Mouse (Mus musculus) testis, postnatal 10 days (tissue): ENCODE results near the gene Olfr785.
"Not testable (repeated sequence)": the region's sequence is repeated elsewhere in the genome, so short reads cannot be mapped to it uniquely, and the experiment has no call there.

Experiments used
- DNase-seq: peaks from one replicate; pipeline ENCODE4 v3.0.0; 2021; ENCODE audit warnings: low spot score

Gene Olfr785

DNA sequence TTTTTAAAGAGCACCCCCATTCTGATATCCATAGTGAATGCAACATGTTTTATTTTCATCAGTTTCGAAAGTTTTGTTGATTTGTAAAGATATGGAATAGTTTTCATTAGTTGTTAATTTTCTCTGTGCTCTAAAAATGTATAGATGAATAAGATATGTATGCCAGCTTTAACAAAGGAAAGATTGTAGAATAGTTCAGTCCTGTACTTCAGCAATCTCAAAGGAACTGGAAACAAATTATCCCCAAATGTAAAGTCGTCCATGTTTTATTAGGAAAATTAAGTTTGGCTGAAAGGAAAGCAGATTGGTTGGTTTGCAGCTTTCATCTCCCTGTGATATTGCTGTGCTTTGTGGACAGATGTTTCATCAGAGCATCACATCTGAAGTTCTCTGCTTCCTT, at the start of gene Olfr785:
TSS of gene Olfr785 (plus strand) at position 301 of the 400 bp plus-strand sequence.
- DNase-seq = no peak

DNA sequence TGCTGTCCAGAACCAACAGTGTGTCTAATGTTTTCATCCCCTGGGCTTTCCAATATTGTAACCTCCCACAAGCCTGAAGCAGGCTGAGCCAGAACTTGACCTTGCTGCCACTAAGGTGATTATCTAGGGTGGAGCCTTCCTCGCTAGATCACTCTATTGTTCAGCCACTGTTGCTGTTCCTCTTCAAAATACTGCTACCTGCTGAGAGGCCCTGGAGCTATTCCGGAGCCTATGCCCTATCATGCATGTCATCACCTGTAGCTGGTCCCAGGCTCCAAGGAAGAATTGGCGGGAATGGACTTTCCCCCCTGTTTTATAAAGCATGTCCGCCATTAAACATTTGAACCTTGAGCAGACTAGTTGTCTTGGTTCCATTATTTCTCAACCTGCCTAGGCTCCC, 48.7 kb upstream of the Olfr785 start:
- DNase-seq = not testable (repeated sequence)

DNA sequence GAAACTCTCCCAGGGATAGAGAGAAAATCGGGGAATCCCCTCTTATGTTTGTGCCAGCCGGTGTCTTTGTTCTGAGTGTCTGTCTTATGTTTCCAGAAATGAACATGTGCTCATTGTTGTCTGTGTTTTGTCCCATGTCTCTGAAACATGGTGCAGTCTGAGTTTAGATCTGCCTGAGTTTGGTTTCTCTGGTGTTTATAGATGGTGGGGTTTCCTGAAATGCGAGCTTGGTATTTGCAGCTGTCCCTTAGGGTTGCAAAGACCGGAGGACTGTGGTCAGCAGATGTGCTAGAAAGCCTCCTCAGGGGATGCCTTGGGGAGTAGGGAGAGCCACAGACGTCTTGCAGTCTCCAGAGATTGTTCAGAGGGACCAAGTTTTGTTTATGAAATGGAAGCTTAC, 47.9 kb upstream of the Olfr785 start:
- DNase-seq = no peak

DNA sequence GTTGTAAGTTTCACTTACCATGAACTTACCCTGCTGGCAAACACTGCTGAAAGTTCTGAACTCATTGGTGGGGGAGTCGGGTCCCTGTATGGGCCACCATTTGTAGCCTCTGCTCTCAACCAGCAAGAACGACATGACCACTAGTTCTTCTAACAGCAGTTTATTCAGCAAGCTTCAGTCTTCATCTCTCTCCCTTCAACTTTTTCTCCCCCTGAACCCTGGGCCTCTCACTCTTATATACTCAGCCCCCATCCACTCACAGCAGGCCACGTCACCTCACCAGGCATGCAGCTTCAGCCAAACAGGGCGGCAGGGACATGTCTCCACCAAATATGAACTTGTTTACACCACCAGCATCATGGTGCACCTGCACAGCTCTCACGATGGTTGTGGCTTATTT, 31.2 kb upstream of the Olfr785 start:
- not testable (repeated sequence) for DNase-seq

DNA sequence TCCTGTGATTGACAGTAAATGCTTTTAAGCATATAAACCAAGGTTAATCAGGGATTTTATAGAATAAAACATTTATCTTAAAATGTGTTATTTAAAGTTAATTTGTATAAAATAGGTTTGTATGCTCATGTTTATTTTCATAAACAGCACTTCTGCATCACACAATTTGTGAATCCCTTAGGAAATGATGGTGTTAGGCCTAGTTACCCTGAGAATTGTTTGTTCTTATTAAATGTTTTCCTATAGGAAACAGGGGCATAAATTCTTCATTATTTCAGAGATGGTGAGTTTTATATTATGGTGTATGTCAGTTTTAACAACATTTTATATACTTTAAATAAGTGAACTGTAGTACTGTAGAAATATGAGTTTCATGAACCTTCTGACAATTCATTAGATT, 21.4 kb upstream of the Olfr785 start, which contains the start of gene Olfr784:
TSS of gene Olfr784 (plus strand) at position 301 of the 400 bp plus-strand sequence.
- no peak for DNase-seq

DNA sequence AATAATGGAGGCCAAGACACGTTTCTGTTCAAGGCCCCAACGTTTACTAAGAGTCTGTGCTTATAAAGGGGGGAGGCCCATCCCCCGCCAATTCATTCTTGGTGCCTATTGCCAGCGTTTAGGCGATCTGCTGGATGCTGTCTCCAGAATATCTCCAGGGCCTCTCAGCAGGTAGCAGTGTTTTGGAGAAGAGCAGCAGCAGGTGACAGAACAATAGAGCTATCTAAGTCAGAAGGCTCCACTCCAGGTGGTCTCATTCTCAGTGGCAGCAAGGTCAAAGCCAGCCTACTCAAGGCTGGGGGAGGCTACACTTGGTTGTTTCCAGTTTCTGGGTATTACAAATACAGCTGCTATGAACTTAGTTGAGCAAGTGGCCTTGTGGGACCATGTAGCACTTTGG, 4.3 kb upstream of the Olfr785 start:
- no peak for DNase-seq

DNA sequence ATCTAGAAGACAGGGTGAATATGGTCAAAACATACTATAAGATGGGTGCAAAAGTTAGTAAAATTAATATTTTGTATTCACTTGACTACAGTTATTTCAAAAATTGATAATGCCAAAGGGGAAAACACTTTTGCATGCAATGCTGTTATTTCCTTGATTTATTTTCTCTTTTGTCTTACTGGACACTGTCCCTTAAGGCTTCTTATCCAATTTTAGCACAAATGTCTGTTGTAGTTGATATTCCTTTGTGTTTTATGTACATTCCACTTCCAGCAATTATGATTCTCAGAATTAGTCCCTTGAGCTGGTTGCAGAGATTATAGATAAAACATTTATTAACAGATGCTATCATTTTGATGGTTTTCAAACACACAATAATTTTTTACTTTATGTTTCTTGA, 21.8 kb downstream of the Olfr785 start, which contains the start of gene Olfr786:
TSS of gene Olfr786 (plus strand) at position 301 of the 400 bp plus-strand sequence.
- DNase-seq = no peak
